Mouse (Mus musculus) ES-E14 (cell line): ENCODE data around the gene Oxld1.

Source experiments
- CHD2 ChIP-seq: IDR thresholded peaks from 2 replicates; pipeline ENCODE4 v1.6.1; 2014; ENCODE audit warnings: mild to moderate bottlenecking, low read depth, low read length, inconsistent platforms
- HCFC1 ChIP-seq: IDR thresholded peaks from 2 replicates; pipeline ENCODE4 v1.6.1; 2012; ENCODE audit warnings: low read length, inconsistent platforms, borderline replicate concordance; ENCODE audit not compliant: insufficient read depth
- MAFK ChIP-seq: IDR thresholded peaks from 2 replicates; pipeline ENCODE4 v1.6.1; 2014; ENCODE audit warnings: mild to moderate bottlenecking, low read depth, low read length, inconsistent platforms; ENCODE audit not compliant: insufficient read depth
- ZC3H11A ChIP-seq: IDR thresholded peaks from 2 replicates; pipeline ENCODE4 v1.6.1; 2012; ENCODE audit warnings: low read depth, mild to moderate bottlenecking, inconsistent platforms, low read length, borderline replicate concordance
- ZNF384 ChIP-seq: IDR thresholded peaks from 2 replicates; pipeline ENCODE4 v1.6.1; 2012; ENCODE audit warnings: low read depth, low read length, inconsistent platforms

GRCm38 (mm10) chr11:120463536-120463935, 5.7 kb upstream of the Oxld1 start:
- TF ChIP-seq HCFC1, result no peak
- no peak for TF ChIP-seq ZNF384
- TF ChIP-seq MAFK, result no peak
- TF ChIP-seq ZC3H11A, result no peak
- TF ChIP-seq CHD2, result no peak
